Mouse (Mus musculus) c-Kit-positive CD71-positive TER-119-negative erythroid progenitor cells, embryonic 14.5 days (primary cell): ENCODE results near the gene Dpm2.

Experiments
- DNase-seq: peaks from one replicate; pipeline ENCODE4 v3.0.0-alpha.2; 2013; ENCODE audit warnings: low read depth

Gene Dpm2

GRCm38 (mm10) chr2:32585149-32585714 is 14.6 kb downstream of the Dpm2 start:
- DNase-seq: no peak

GRCm38 (mm10) chr2:32586871-32587351 is 16.3 kb downstream of the Dpm2 start, which contains the start of gene St6galnac4:
St6galnac4 (plus strand) TSS chr2:32587095.
- DNase-seq: peak; percentile 84

- DNase-seq: no peak
Observed at GRCm38 (mm10) chr2:32587731-32588321, 17.2 kb downstream of the Dpm2 start.

GRCm38 (mm10) chr2:32589213-32589795 is 18.6 kb downstream of the Dpm2 start:
- DNase-seq: no peak

- no peak for DNase-seq
Observed at GRCm38 (mm10) chr2:32590224-32590623, 19.6 kb downstream of the Dpm2 start.

- no peak for DNase-seq
Observed at GRCm38 (mm10) chr2:32591249-32591648, 20.6 kb downstream of the Dpm2 start.

GRCm38 (mm10) chr2:32596725-32597124 is 26.1 kb downstream of the Dpm2 start:
- no peak for DNase-seq

- DNase-seq: no peak
Observed at GRCm38 (mm10) chr2:32597248-32597647, 26.6 kb downstream of the Dpm2 start.

GRCm38 (mm10) chr2:32597699-32598098 is 27.0 kb downstream of the Dpm2 start:
- DNase-seq: no peak

- DNase-seq: no peak
Observed at GRCm38 (mm10) chr2:32598506-32598905, 27.8 kb downstream of the Dpm2 start.

- no peak for DNase-seq
Observed at GRCm38 (mm10) chr2:32599409-32599808, 28.8 kb downstream of the Dpm2 start, which contains the start of gene St6galnac6. St6galnac6 (plus strand) TSS chr2:32599709.

GRCm38 (mm10) chr2:32601417-32602065 is 30.9 kb downstream of the Dpm2 start:
- no peak for DNase-seq

GRCm38 (mm10) chr2:32602600-32603054 is 32.0 kb downstream of the Dpm2 start:
- DNase-seq: no peak

- no peak for DNase-seq
Observed at GRCm38 (mm10) chr2:32604631-32605030, 34.0 kb downstream of the Dpm2 start.

- peak; percentile 82 for DNase-seq
Observed at GRCm38 (mm10) chr2:32606161-32607142, 35.8 kb downstream of the Dpm2 start.

- DNase-seq: no peak
Observed at GRCm38 (mm10) chr2:32607262-32607947, 36.7 kb downstream of the Dpm2 start.

- peak; percentile 80 for DNase-seq
Observed at GRCm38 (mm10) chr2:32608141-32608777, 37.6 kb downstream of the Dpm2 start.

GRCm38 (mm10) chr2:32608778-32609435 is 38.2 kb downstream of the Dpm2 start:
- no peak for DNase-seq

- DNase-seq: no peak
Observed at GRCm38 (mm10) chr2:32610610-32611229, 40.1 kb downstream of the Dpm2 start.
